Mouse (Mus musculus): ENCODE data around the gene Ripply2. TPM values are rescaled to one million over a fixed set of nuclear protein-coding genes. Genes with fewer than 3 reads are reported as not detected.

Ripply2 gene
- polyA plus RNA-seq, 1 experiment from 2014 or later, result 2.6 TPM

GRCm38 (mm10) chr9:87032196-87032595, 16.9 kb downstream of the Ripply2 start:
- Histone ChIP-seq H3K4me2 (replicated peaks) (no peak overlapping the region), H3K27me3 (no peaks in the 10 kb centered on the region), H3K36me3 (peaks cover 14% of the 10 kb centered on the region), H3K4me3 (no peak overlapping the region), H3K9ac (replicated peaks) (no peak overlapping the region), H3K9me3 (no peaks in the 10 kb centered on the region), H3K27ac (replicated peaks) (no peak overlapping the region), H3K4me1 (no peaks in the 10 kb centered on the region)
- no peak for ATAC-seq (ENCODE audit: low FRiP score, low read depth)
- 89% methylated on average over 4 of the region's 4 CpGs for WGBS

DNA sequence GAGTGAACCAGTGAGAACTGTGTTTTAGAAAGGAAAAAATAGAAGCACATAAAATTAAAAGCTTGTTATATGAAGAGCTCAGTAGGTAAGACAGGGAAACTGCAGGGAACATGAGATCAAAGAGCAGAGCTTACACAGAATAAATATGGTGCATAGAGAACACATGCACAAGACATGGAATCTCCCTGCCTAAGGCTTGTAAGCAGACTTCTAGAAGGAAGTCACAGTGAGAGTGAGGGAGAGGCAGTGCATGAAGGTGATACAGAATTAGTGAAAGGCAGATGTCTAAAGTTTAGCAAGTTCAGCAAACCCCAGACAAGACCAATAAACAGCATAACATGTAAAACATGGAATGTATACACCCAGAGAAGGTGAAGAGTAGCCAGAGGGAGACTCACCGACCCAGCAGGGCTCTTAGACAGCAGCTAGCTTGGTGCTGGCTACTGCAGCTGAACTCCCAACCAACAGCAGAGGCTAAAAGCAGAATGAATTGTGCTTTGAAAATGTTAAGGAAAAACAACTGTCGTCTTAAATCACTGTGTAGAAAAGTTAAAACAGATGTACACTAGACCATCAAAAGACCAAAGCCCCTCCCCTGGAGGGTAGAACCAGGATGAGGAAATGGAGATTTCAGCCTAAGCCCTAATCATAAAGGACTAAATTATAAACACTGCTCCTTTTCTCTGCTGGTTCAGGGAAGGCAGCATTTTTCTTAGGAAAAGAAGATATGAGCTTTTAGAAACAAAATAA, 19.7 kb downstream of the Ripply2 start:
- Histone ChIP-seq H3K4me1 (no peaks in the 10 kb centered on the region), H3K9me3 (no peaks in the 10 kb centered on the region), H3K4me2 (replicated peaks) (no peak overlapping the region), H3K27me3 (no peaks in the 10 kb centered on the region), H3K9ac (replicated peaks) (no peak overlapping the region), H3K4me3 (no peak overlapping the region), H3K27ac (replicated peaks) (no peak overlapping the region), H3K36me3 (peaks cover 16% of the 10 kb centered on the region)
- no peak for ATAC-seq (ENCODE audit: low FRiP score, low read depth)
- WGBS, result 77% methylated on average over 2 of the region's 2 CpGs

GRCm38 (mm10) chr9:87049425-87049824, 34.1 kb downstream of the Ripply2 start:
- Histone ChIP-seq H3K27me3 (no peaks in the 10 kb centered on the region), H3K4me2 (replicated peaks) (no peak overlapping the region), H3K27ac (replicated peaks) (no peak overlapping the region), H3K4me3 (no peak overlapping the region), H3K4me1 (no peaks in the 10 kb centered on the region), H3K9ac (replicated peaks) (no peak overlapping the region), H3K36me3 (peaks cover 23% of the 10 kb centered on the region), H3K9me3 (no peaks in the 10 kb centered on the region)
- ATAC-seq (ENCODE audit: low FRiP score, low read depth), result no peak
- 81% methylated on average over 4 of the region's 4 CpGs for WGBS

GRCm38 (mm10) chr9:87055547-87056235, 40.4 kb downstream of the Ripply2 start:
- no peak overlapping the region for H3K9ac ChIP-seq (replicated peaks)
- no peaks in the 10 kb centered on the region for H3K27me3 ChIP-seq
- WGBS, result 94% methylated on average over 11 of the region's 11 CpGs
- H3K27ac ChIP-seq (replicated peaks), result no peak overlapping the region
- H3K4me3 ChIP-seq, result no peak overlapping the region
- H3K4me2 ChIP-seq (replicated peaks), result no peak overlapping the region
- H3K36me3 ChIP-seq, result peaks cover 45% of the 10 kb centered on the region
- ATAC-seq (ENCODE audit: low FRiP score, low read depth), result no peak
- no peaks in the 10 kb centered on the region for H3K4me1 ChIP-seq
- no peaks in the 10 kb centered on the region for H3K9me3 ChIP-seq

- Histone ChIP-seq H3K4me3 (no peak overlapping the region), H3K27ac (replicated peaks) (no peak overlapping the region), H3K36me3 (peaks cover 53% of the 10 kb centered on the region), H3K4me1 (no peaks in the 10 kb centered on the region), H3K9me3 (no peaks in the 10 kb centered on the region), H3K27me3 (no peaks in the 10 kb centered on the region), H3K4me2 (replicated peaks) (no peak overlapping the region), H3K9ac (replicated peaks) (no peak overlapping the region)
- ATAC-seq (ENCODE audit: low FRiP score, low read depth), result no peak
- WGBS, result 80% methylated on average over 5 of the region's 5 CpGs
Observed at GRCm38 (mm10) chr9:87062337-87062736, 47.0 kb downstream of the Ripply2 start.

DNA sequence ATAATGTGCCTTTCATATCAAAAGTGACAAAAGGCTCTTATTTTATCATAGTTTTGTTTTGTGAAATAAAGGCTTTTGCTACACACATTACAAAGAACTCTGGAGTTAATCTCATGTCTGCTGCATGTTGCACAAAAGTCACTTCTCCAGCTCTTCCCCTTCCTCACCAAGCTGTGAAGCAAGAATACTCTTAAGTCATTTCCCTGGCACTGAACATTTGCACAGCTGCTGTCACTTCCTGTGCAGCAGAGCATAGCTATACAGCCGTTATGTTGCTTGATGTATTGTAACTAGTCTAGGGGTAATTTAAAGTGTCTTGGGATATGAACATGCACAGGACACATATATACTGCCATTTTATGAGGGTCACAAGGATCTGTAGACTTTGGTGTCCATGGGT, 52.8 kb downstream of the Ripply2 start:
- H3K4me1 ChIP-seq, result no peaks in the 10 kb centered on the region
- H3K9ac ChIP-seq (replicated peaks), result no peak overlapping the region
- ATAC-seq (ENCODE audit: low FRiP score, low read depth), result no peak
- peaks cover 7% of the 10 kb centered on the region; the same call in 1 of the 2 replicates for H3K9me3 ChIP-seq
- no peak overlapping the region for H3K4me3 ChIP-seq
- 96% methylated on average over 1 of the region's 1 CpGs for WGBS
- H3K27me3 ChIP-seq, result no peaks in the 10 kb centered on the region
- H3K36me3 ChIP-seq, result peaks cover 47% of the 10 kb centered on the region
- no peak overlapping the region for H3K4me2 ChIP-seq (replicated peaks)
- H3K27ac ChIP-seq (replicated peaks), result no peak overlapping the region

Other genes with a start within 250 kb of the Ripply2 start
- 39.3 and 45.0 TPM in 2 replicates for gene Snap91, start 134.9 kb upstream of the Ripply2 start, polyA plus RNA-seq (2016; fragmentation: Nextera tagmentation; extraction: Ambion mirVana)
- 104 and 109 TPM in 2 replicates for gene Cyb5r4, start 6.5 kb downstream of the Ripply2 start, polyA plus RNA-seq (2016; fragmentation: Nextera tagmentation; extraction: Ambion mirVana)
- gene Mrap2, start 128.8 kb downstream of the Ripply2 start, polyA plus RNA-seq (2016; fragmentation: Nextera tagmentation; extraction: Ambion mirVana), result 0.09 TPM in 1 of 2 replicates, not detected in the other
- 10.7 and 12.3 TPM in 2 replicates for gene Cep162, start 240.0 kb downstream of the Ripply2 start, polyA plus RNA-seq (2016; fragmentation: Nextera tagmentation; extraction: Ambion mirVana)

Measured in midbrain, embryonic 12.5 days (tissue).